Mouse (Mus musculus): Measurements from ENCODE around the gene Mapk11. TPM values are rescaled to one million over a fixed set of nuclear protein-coding genes. Genes with fewer than 3 reads are reported as not detected.
A peak's percentile ranks its signal among the peaks of the same experiment; 100 is the strongest.

Mapk11 gene
- polyA plus RNA-seq (2015; fragmentation: Nextera tagmentation; extraction: Ambion mirVana) = 4.7 and 5.0 TPM in 2 replicates

DNA sequence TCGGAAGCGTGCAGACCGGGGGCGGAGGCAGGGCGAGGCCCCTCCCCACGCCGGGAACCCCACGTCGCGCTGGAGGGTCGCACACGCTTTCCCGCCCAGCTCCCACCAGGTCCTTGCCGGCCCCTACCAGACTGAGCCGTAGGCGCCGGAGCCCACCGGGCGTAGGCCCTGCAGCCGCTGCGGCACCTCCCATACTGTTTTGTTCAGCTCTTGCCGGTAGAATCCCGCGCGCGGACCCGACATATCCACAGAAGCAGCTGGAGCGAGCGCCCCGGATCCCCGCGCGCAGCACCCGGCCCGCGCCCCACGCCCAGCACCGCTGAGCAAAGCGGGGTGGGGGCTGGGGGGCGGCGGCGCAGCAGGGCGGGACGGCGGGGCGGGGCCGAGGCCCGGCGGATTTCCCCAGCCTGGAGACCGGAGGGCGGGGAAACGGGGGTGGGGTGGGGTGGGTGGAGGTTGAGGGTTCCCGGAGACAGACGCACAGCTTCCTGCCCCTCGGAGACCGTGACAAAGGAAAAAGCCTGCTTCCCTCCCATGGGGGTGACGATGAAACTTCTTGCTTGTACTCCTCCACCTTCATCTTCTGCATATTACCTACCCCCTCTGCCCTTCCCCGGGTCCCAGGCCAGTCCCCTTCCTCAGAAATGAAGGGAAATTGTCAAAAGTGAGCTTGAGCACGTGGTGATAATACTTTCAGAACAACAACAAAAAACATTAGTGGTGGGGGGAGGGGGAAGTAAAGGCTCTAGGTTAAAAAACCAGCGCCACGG is at the start of gene Mapk11:
TSS of gene Mapk11 (minus strand) at position 358 of the 770 bp plus-strand sequence.
- H3K36me3 ChIP-seq (ENCODE audit: control insufficient read depth, insufficient read depth, low read length) = no peaks in the 10 kb centered on the region
- H3K9ac ChIP-seq (ENCODE audit: low read depth, low read length) = peak within 1 kb of the TSS; percentile 76
- WGBS = under 1% methylated on average over 45 of the region's 61 CpGs
- H3K27me3 ChIP-seq (replicated peaks; ENCODE audit: control insufficient read depth, insufficient read depth, low read length) = peaks cover 44% of the 10 kb centered on the region
- H3K4me3 ChIP-seq (ENCODE audit: low read length) = peak within 1 kb of the TSS; percentile 72
- H3K27ac ChIP-seq (ENCODE audit: low read length) = peak within 1 kb of the TSS; percentile 23; the same call in 1 of the 2 replicates
- no peaks in the 10 kb centered on the region for H3K9me3 ChIP-seq (ENCODE audit: control insufficient read depth, low read length)
- H3K4me2 ChIP-seq (ENCODE audit: low read depth, low read length) = peak within 1 kb of the TSS; percentile 98
- H3K4me1 ChIP-seq (ENCODE audit: control insufficient read depth, insufficient read depth, low read length) = peaks cover 17% of the 10 kb centered on the region
- ATAC-seq = peak; percentile 48

DNA sequence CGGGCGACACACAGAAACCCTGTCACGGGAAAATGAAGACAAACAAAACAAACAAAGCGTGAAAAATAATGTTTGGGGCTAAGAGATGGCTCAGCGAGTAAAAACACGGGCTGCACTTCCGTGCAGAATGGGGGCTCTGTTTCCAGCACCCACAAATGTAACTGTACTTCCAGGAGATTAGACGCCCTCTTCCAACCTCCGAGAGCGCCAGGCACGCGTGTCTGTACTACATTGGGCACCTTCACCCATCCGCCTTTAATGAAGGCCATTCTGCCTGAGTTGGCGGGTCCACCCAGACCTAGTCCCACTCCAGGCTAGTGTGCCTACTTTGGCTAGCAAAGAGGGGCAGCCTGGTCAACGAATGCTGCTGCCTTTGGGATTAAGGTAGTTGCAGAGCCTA is 47.6 kb upstream of the Mapk11 start:
- peak overlapping the region; percentile 98 for H3K9ac ChIP-seq (ENCODE audit: low read depth, low read length)
- 68% methylated on average over 15 of the region's 15 CpGs for WGBS
- H3K36me3 ChIP-seq (ENCODE audit: control insufficient read depth, insufficient read depth, low read length) = no peaks in the 10 kb centered on the region
- peak overlapping the region; percentile 96 for H3K4me3 ChIP-seq (ENCODE audit: low read length)
- peaks cover 12% of the 10 kb centered on the region for H3K4me1 ChIP-seq (ENCODE audit: control insufficient read depth, insufficient read depth, low read length)
- no peaks in the 10 kb centered on the region for H3K27me3 ChIP-seq (replicated peaks; ENCODE audit: control insufficient read depth, insufficient read depth, low read length)
- H3K4me2 ChIP-seq (ENCODE audit: low read depth, low read length) = peak overlapping the region; percentile 82
- H3K9me3 ChIP-seq (ENCODE audit: control insufficient read depth, low read length) = no peaks in the 10 kb centered on the region
- ATAC-seq = no peak
- H3K27ac ChIP-seq (ENCODE audit: low read length) = no peak overlapping the region

DNA sequence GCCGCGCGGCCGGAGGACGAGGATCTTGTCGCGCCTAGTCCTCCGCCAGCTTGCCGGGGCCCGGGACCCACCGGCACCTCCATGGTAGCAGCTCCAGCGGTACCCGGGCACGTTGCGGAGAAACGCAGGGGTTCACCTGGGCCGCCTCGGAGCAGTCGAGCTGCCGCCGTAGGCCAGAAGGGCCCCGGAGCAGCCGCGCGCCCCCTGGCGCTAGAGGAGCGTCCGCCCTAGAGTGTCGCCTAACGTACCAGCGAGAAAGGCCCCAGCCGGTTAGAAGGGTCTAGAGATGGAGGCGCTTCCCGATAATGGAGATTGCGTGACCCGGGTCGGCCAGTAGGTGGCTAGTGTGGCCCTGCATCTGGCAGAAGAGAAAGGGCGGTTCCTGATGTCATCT is 46.9 kb upstream of the Mapk11 start, which contains the start of gene Dennd6b:
TSS of gene Dennd6b (minus strand) at position 184 of the 394 bp plus-strand sequence.
- peak; percentile 99 for ATAC-seq
- Histone ChIP-seq H3K27me3 (replicated peaks; ENCODE audit: control insufficient read depth, insufficient read depth, low read length) (no peaks in the 10 kb centered on the region), H3K27ac (ENCODE audit: low read length) (peak within 1 kb of the TSS; percentile 99), H3K4me2 (ENCODE audit: low read depth, low read length) (peak within 1 kb of the TSS; percentile 82), H3K4me3 (ENCODE audit: low read length) (peak within 1 kb of the TSS; percentile 96), H3K36me3 (ENCODE audit: control insufficient read depth, insufficient read depth, low read length) (no peaks in the 10 kb centered on the region), H3K9me3 (ENCODE audit: control insufficient read depth, low read length) (no peaks in the 10 kb centered on the region), H3K9ac (ENCODE audit: low read depth, low read length) (peak within 1 kb of the TSS; percentile 98), H3K4me1 (ENCODE audit: control insufficient read depth, insufficient read depth, low read length) (peaks cover 12% of the 10 kb centered on the region)
- WGBS = 0% methylated on average over 38 of the region's 38 CpGs

DNA sequence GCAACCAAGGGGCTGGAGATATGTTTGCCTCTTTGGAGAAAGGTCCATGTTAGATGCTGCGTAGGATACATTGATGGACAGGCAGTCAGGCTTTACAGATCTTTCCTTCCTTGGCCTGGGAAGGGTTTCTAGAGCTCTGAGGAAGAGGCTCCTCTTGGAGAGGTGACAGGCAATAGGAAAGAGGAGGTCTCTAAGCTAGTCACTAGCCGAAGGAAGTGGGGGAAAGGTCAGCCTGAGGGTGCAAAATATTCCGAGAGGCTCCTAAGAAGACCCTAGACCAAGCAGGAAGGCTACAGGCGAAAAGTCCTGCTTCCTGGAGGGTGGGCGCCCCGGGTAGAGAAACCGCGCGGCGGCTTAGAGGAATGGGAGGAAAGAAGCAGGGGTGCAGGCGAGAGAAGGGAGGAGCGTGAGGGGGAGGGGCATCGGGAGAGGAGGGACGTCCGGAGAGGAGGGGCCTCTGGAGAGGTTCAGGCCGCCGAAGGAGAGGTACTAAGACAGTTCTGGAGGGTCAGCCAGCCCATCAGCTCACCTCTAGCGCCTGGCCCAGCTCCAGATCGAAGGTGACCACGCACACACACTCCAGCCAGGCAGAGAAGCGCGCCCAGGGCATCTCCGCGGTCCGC is 46.4 kb upstream of the Mapk11 start:
- H3K27ac ChIP-seq (ENCODE audit: low read length) = peak overlapping the region; percentile 99
- ATAC-seq = peak; percentile 97
- no peaks in the 10 kb centered on the region for H3K27me3 ChIP-seq (replicated peaks; ENCODE audit: control insufficient read depth, insufficient read depth, low read length)
- no peaks in the 10 kb centered on the region for H3K36me3 ChIP-seq (ENCODE audit: control insufficient read depth, insufficient read depth, low read length)
- H3K4me2 ChIP-seq (ENCODE audit: low read depth, low read length) = peak overlapping the region; percentile 82
- H3K9ac ChIP-seq (ENCODE audit: low read depth, low read length) = peak overlapping the region; percentile 98
- no peaks in the 10 kb centered on the region for H3K9me3 ChIP-seq (ENCODE audit: control insufficient read depth, low read length)
- WGBS = under 1% methylated on average over 25 of the region's 25 CpGs
- peaks cover 12% of the 10 kb centered on the region for H3K4me1 ChIP-seq (ENCODE audit: control insufficient read depth, insufficient read depth, low read length)
- H3K4me3 ChIP-seq (ENCODE audit: low read length) = peak overlapping the region; percentile 96

DNA sequence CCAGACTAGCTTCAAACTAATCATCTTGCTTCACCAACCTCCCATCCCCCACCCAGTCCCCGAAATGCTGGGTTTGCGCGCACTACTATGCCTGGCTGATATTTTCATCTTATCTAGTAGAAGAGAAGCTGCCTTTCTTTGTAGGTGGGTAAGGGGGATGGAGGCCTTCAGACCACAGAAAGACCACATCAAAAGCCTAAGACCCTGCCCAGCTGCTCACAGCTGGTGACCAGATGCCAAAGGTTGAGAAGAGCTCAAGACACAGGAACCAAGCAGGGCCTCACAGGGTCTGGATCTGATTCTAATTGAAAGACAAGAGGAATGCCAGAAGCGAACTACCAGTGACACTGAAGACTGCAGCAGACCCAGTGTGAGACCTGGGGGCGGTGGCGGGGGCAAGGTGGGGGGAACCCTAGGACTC is 45.8 kb upstream of the Mapk11 start:
- H3K4me3 ChIP-seq (ENCODE audit: low read length) = peak overlapping the region; percentile 96
- peak overlapping the region; percentile 98 for H3K9ac ChIP-seq (ENCODE audit: low read depth, low read length)
- peak overlapping the region; percentile 99 for H3K27ac ChIP-seq (ENCODE audit: low read length)
- H3K36me3 ChIP-seq (ENCODE audit: control insufficient read depth, insufficient read depth, low read length) = no peaks in the 10 kb centered on the region
- H3K9me3 ChIP-seq (ENCODE audit: control insufficient read depth, low read length) = no peaks in the 10 kb centered on the region
- ATAC-seq = no peak
- H3K4me1 ChIP-seq (ENCODE audit: control insufficient read depth, insufficient read depth, low read length) = peaks cover 12% of the 10 kb centered on the region
- WGBS = 41% methylated on average over 6 of the region's 6 CpGs
- peak overlapping the region; percentile 82 for H3K4me2 ChIP-seq (ENCODE audit: low read depth, low read length)
- no peaks in the 10 kb centered on the region for H3K27me3 ChIP-seq (replicated peaks; ENCODE audit: control insufficient read depth, insufficient read depth, low read length)

DNA sequence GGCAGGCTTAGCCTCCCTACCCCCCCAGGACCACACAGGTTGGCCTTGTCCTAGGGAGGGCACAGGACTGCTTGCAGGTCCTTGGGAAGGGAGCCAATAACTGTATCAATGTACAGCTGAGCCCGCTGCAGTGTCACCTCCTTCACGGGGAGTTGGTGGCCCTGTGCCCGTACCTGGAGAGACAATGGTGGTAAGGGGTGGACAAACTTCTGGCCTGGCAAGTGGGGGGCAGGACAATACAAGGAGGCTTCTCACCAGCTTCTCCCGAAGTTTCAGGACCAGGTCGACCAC is 35.5 kb upstream of the Mapk11 start:
- no peak for ATAC-seq
- Histone ChIP-seq H3K4me1 (ENCODE audit: control insufficient read depth, insufficient read depth, low read length) (peaks cover 11% of the 10 kb centered on the region), H3K4me3 (ENCODE audit: low read length) (no peak overlapping the region), H3K27me3 (replicated peaks; ENCODE audit: control insufficient read depth, insufficient read depth, low read length) (no peaks in the 10 kb centered on the region), H3K9me3 (ENCODE audit: control insufficient read depth, low read length) (no peaks in the 10 kb centered on the region), H3K4me2 (ENCODE audit: low read depth, low read length) (no peak overlapping the region), H3K9ac (ENCODE audit: low read depth, low read length) (no peak overlapping the region), H3K27ac (ENCODE audit: low read length) (no peak overlapping the region), H3K36me3 (ENCODE audit: control insufficient read depth, insufficient read depth, low read length) (no peaks in the 10 kb centered on the region)
- WGBS = 83% methylated on average over 5 of the region's 5 CpGs

DNA sequence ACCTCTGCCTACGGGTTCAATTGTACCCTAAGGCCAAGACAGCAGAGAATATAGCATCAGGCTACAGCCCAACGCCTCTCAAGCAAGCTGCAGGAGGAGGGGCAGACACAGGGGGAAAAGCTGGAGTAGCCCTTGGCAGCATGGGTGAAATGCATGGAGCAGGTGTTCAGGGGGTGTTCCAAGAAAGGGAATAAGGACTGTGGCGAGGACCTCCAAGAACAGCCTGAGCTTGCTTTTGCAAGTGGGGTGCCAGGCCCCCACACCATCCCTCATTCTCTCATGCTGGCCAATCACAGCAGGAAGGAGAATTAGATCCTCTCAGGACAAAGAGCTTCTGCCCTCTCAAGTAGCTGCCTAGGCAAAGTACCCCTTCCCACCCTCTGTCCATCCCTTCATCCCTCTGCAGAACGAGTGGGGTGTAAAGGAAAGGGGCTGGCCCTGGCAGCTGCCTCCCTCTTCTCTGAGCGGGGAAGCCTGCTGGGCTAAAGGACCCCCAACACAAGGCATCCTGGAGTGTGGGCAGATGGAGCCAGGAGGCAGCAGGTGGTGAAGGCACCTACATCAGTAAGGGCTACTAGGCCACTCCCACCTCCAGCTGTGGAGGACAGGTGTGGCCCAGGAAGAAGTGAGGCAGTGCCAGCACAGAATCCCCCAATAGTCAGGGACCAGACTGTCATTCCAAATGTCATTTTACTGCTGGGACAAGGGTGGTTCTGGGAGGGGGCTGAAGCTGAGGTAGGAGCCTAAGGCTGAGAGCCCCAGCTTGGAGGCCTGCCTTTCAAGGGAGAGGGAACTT is 34.9 kb upstream of the Mapk11 start:
- H3K9ac ChIP-seq (ENCODE audit: low read depth, low read length) = no peak overlapping the region
- H3K4me3 ChIP-seq (ENCODE audit: low read length) = no peak overlapping the region
- no peak overlapping the region for H3K27ac ChIP-seq (ENCODE audit: low read length)
- WGBS = 67% methylated on average over 5 of the region's 5 CpGs
- no peaks in the 10 kb centered on the region for H3K9me3 ChIP-seq (ENCODE audit: control insufficient read depth, low read length)
- no peak for ATAC-seq
- no peak overlapping the region for H3K4me2 ChIP-seq (ENCODE audit: low read depth, low read length)
- no peaks in the 10 kb centered on the region for H3K27me3 ChIP-seq (replicated peaks; ENCODE audit: control insufficient read depth, insufficient read depth, low read length)
- H3K4me1 ChIP-seq (ENCODE audit: control insufficient read depth, insufficient read depth, low read length) = peaks cover 11% of the 10 kb centered on the region
- H3K36me3 ChIP-seq (ENCODE audit: control insufficient read depth, insufficient read depth, low read length) = no peaks in the 10 kb centered on the region

DNA sequence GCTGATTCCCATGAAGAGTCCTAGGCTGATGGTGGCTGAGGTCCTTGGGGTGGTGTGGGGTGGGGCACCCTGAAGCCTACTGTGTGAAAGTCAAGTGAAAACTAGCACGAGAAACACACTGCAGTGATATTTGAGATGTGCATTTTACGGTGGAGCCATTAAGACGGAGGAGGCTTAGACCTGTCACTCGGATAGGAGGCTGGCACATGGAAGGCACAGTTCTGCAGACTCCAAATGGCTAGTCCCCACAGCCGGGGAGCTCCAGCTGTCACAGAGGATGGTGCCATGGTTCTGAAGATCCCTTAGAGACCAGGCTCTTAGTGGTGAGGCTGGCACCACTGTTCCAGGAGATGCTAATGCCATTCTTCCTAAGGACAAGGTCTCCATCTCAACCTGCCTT is 33.4 kb upstream of the Mapk11 start:
- H3K4me2 ChIP-seq (ENCODE audit: low read depth, low read length) = no peak overlapping the region
- WGBS = 73% methylated on average over 5 of the region's 5 CpGs

DNA sequence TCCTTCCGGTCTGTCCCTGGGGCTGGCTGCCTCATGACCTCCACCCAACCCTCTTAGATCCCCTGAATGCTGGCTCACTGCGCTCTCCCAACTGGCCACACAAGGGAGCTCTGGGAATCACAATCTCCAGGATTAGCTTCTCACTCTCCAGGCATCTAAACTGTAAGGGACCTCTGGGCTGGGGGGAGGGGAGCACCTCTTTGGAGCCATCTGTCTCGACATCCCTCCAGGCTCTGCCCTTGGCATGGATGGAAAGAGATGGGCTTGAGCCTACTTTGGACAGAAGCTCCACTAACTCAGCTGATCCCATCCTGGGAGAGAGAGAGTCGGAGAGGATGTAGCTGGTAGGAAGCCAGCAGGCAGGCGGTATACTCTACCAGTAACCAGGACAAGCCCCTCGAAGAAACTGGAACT is 32.9 kb upstream of the Mapk11 start:
- H3K27ac ChIP-seq (ENCODE audit: low read length) = 0 out of 2 replicates have a peak overlapping the region, but pooled peaks have one; percentile 17
- WGBS = 38% methylated on average over 6 of the region's 6 CpGs
- ATAC-seq = no peak
- H3K4me3 ChIP-seq (ENCODE audit: low read length) = no peak overlapping the region
- H3K4me2 ChIP-seq (ENCODE audit: low read depth, low read length) = 0 out of 2 replicates have a peak overlapping the region, but pooled peaks have one; percentile 2
- peaks cover 26% of the 10 kb centered on the region for H3K4me1 ChIP-seq (ENCODE audit: control insufficient read depth, insufficient read depth, low read length)
- H3K36me3 ChIP-seq (ENCODE audit: control insufficient read depth, insufficient read depth, low read length) = no peaks in the 10 kb centered on the region
- no peaks in the 10 kb centered on the region for H3K9me3 ChIP-seq (ENCODE audit: control insufficient read depth, low read length)
- 0 out of 2 replicates have a peak overlapping the region, but pooled peaks have one; percentile 15 for H3K9ac ChIP-seq (ENCODE audit: low read depth, low read length)
- no peaks in the 10 kb centered on the region for H3K27me3 ChIP-seq (replicated peaks; ENCODE audit: control insufficient read depth, insufficient read depth, low read length)

More for the DNA sequence above, 33.4 kb upstream of the Mapk11 start:
- Histone ChIP-seq H3K4me3 (ENCODE audit: low read length) (no peak overlapping the region), H3K36me3 (ENCODE audit: control insufficient read depth, insufficient read depth, low read length) (no peaks in the 10 kb centered on the region), H3K9ac (ENCODE audit: low read depth, low read length) (no peak overlapping the region), H3K9me3 (ENCODE audit: control insufficient read depth, low read length) (no peaks in the 10 kb centered on the region), H3K27me3 (replicated peaks; ENCODE audit: control insufficient read depth, insufficient read depth, low read length) (no peaks in the 10 kb centered on the region), H3K27ac (ENCODE audit: low read length) (no peak overlapping the region), H3K4me1 (ENCODE audit: control insufficient read depth, insufficient read depth, low read length) (peaks cover 21% of the 10 kb centered on the region)
- no peak for ATAC-seq

All from intestine, embryonic 16.5 days (tissue).